8 mouse cellular contexts compared by ENCODE assay signal in the genomic region with DNA sequence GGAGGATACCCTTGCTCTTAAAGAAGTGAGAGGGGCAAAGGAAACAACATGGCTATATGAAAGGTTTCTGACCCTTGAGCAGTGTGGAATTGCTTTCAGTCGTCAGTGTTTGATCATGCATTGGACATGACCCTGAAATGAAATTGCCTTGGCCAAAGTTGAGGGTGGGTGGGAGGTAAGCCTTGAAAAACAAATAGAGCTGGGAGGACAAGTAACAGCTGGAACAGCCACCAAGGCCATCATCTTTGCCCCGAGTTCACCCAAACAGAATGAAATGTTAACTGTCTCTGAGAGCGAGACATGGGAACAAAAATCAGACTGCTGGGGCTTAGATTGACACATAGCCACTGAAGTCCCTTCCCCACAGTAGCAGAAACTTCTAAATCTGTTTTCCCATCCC.
DNase-seq lines count a peak whose midpoint lies in the region; ATAC-seq lines count a peak whose summit lies in the region.

No protein-coding gene starts in this region.

- no peak for ATAC-seq in neural tube, embryonic 11.5 days (ENCODE audit: insufficient read depth, low FRiP score, low TSS enrichment)
- ATAC-seq in hindbrain, embryonic 14.5 days (ENCODE audit: low FRiP score): no peak
- no peak for ATAC-seq in lung, embryonic 16.5 days (ENCODE audit: low read depth)
- no peak for ATAC-seq in megakaryocyte, adult 5-6 weeks (ENCODE audit: poor library complexity, severe bottlenecking)

- peak overlapping the region; percentile 2; the same call in 1 of the 2 replicates for H3K4me2 ChIP-seq in neural tube, embryonic 11.5 days (ENCODE audit: low read depth)
- peak overlapping the region; percentile 63 for H3K4me2 ChIP-seq in hindbrain, embryonic 14.5 days (replicated peaks)
- H3K4me2 ChIP-seq in lung, embryonic 16.5 days (ENCODE audit: low read depth, low read length): peak overlapping the region; percentile 56

- H3K36me3 ChIP-seq in neural tube, embryonic 11.5 days (ENCODE audit: control insufficient read depth, insufficient read depth, low read length): no peaks in the 10 kb centered on the region
- H3K36me3 ChIP-seq in hindbrain, embryonic 14.5 days (replicated peaks; ENCODE audit: control insufficient read depth, insufficient read depth): no peaks in the 10 kb centered on the region
- H3K36me3 ChIP-seq in lung, embryonic 16.5 days (ENCODE audit: control insufficient read depth, insufficient read depth, low read length): no peaks in the 10 kb centered on the region

- H3K9ac ChIP-seq in neural tube, embryonic 11.5 days (ENCODE audit: low read length): no peak overlapping the region
- no peak overlapping the region for H3K9ac ChIP-seq in hindbrain, embryonic 14.5 days
- no peak overlapping the region for H3K9ac ChIP-seq in lung, embryonic 16.5 days (ENCODE audit: low read length)

- H3K4me1 ChIP-seq in neural tube, embryonic 11.5 days (ENCODE audit: control insufficient read depth, insufficient read depth, low read length): no peaks in the 10 kb centered on the region
- H3K4me1 ChIP-seq in hindbrain, embryonic 14.5 days (replicated peaks; ENCODE audit: control insufficient read depth, insufficient read depth, low read length): no peaks in the 10 kb centered on the region
- no peaks in the 10 kb centered on the region for H3K4me1 ChIP-seq in lung, embryonic 16.5 days (replicated peaks; ENCODE audit: control insufficient read depth, insufficient read depth, low read length)

- no peak for DNase-seq in neural tube, embryonic 11.5 days (ENCODE audit: low spot score)
- DNase-seq in neural tube, embryonic 10.5 days (ENCODE audit: extremely low spot score, low spot score): no peak
- no peak for DNase-seq in hindbrain, embryonic 14.5 days (ENCODE audit: low spot score)
- DNase-seq in urinary bladder, postnatal 10 days (ENCODE audit: low spot score): no peak
- no peak for DNase-seq in gastrocnemius, adult 8-10 months (ENCODE audit: low spot score in 2 of 2)
- no peak for DNase-seq in urinary bladder, adult 18-20 months (ENCODE audit: low spot score in 2 of 2)

- H3K27me3 ChIP-seq in neural tube, embryonic 11.5 days (ENCODE audit: control insufficient read depth, insufficient read depth, low read length): no peaks in the 10 kb centered on the region
- peaks cover 4% of the 10 kb centered on the region; the same call in 1 of the 2 replicates for H3K27me3 ChIP-seq in hindbrain, embryonic 14.5 days (ENCODE audit: control insufficient read depth, insufficient read depth, low read length)
- H3K27me3 ChIP-seq in lung, embryonic 16.5 days (ENCODE audit: control insufficient read depth, insufficient read depth, low read depth, low read length): no peaks in the 10 kb centered on the region

- WGBS in neural tube, embryonic 11.5 days: 38% methylated on average over 3 of the region's 3 CpGs
- WGBS in hindbrain, embryonic 14.5 days: 35% methylated on average over 3 of the region's 3 CpGs
- 33% methylated on average over 3 of the region's 3 CpGs for WGBS in lung, embryonic 16.5 days

- H3K4me3 ChIP-seq in neural tube, embryonic 11.5 days (ENCODE audit: low read depth, low read length): no peak overlapping the region
- peak overlapping the region; percentile 53 for H3K4me3 ChIP-seq in hindbrain, embryonic 14.5 days (replicated peaks; ENCODE audit: low read length)
- H3K4me3 ChIP-seq in lung, embryonic 16.5 days (ENCODE audit: low read length): peak overlapping the region; percentile 63

- no peak overlapping the region for H3K27ac ChIP-seq in neural tube, embryonic 11.5 days (ENCODE audit: low read depth, low read length)
- no peak overlapping the region for H3K27ac ChIP-seq in hindbrain, embryonic 14.5 days
- H3K27ac ChIP-seq in lung, embryonic 16.5 days (ENCODE audit: low read length): no peak overlapping the region

- no peaks in the 10 kb centered on the region for H3K9me3 ChIP-seq in neural tube, embryonic 11.5 days (ENCODE audit: control insufficient read depth, low read length)
- H3K9me3 ChIP-seq in hindbrain, embryonic 14.5 days (ENCODE audit: control insufficient read depth, low read length): no peaks in the 10 kb centered on the region
- H3K9me3 ChIP-seq in lung, embryonic 16.5 days (ENCODE audit: control insufficient read depth, low read length): no peaks in the 10 kb centered on the region

Comparison
In these comparisons a context has a peak if more than half of its experiments do, and no peak if none do; other contexts are left out.
1. H3K4me2 ChIP-seq: peak in every context shown above with its lines; median percentile 63 in hindbrain, embryonic 14.5 days; 56 in lung, embryonic 16.5 days; 2 in neural tube, embryonic 11.5 days.